Mouse (Mus musculus): ENCODE measurements around the gene Cbwd1. TPM values are rescaled to one million over a fixed set of nuclear protein-coding genes. Genes with fewer than 3 reads are reported as not detected.
"Not testable (repeated sequence)": the region's sequence is repeated elsewhere in the genome, so short reads cannot be mapped to it uniquely, and the experiment has no call there.

Cbwd1 gene
- polyA plus RNA-seq, 1 experiment from 2014 or later, result 38.9 TPM

DNA sequence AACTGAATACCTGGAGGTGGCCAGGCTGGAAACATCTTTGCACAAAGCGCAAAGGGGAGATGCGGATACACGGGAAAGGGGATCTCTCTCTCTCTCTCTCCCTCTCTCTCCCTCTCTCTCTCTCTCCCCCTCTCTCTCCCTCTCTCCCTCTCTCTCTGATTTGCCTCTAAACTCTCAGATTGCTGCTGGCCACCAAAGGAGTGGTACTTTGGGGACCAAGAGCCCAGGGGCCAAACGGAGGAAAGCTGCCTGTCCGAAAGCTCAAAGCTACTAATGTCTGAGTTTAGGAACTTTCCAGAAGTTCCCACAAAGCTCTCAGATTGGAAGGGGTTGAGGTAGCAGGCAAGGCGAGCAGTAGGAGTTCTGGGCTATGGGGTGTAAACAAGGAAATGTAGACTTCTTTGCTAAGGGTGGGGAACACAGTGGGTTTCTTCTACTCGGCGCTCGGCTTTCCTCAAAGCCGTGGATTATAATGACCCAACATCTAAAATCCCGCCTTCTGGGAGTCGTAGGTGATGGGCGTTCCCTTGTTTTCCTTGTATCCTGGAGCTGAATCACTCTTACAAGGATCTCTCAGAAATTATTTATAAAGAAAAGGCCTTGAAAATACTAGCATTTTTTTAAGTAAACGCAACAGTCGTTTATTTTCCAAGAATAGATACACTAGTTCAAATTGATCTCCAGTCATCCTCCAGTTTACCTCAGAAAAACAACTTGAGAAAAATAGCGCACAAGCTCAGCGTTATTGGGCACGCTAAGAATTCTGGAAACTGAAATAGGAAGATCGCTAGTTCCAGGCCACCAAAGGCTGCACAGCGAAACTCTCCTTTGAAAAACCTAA lies 63.3 kb downstream of the Cbwd1 start:
- CTCF ChIA-PET, result no interaction called here
- no peak for TF ChIP-seq CTCF (IDR thresholded peaks at IDR 0.05)
- no peak for DNase-seq (ENCODE audit: low read depth, low spot score)
- in situ Hi-C loops (cut with MboI; ENCODE audit: low pct_unique_long_range_greater_than_20kb), result no loop called here
- no peak for ATAC-seq
- peaks cover 89% of the 10 kb centered on the region for H3K27me3 ChIP-seq
- POLR2A ChIA-PET, result interaction anchor here (0.7 kb wide), 1 partner anchor 339 kb away, joined by 3 read pairs; no protein-coding TSS in a partner anchor

DNA sequence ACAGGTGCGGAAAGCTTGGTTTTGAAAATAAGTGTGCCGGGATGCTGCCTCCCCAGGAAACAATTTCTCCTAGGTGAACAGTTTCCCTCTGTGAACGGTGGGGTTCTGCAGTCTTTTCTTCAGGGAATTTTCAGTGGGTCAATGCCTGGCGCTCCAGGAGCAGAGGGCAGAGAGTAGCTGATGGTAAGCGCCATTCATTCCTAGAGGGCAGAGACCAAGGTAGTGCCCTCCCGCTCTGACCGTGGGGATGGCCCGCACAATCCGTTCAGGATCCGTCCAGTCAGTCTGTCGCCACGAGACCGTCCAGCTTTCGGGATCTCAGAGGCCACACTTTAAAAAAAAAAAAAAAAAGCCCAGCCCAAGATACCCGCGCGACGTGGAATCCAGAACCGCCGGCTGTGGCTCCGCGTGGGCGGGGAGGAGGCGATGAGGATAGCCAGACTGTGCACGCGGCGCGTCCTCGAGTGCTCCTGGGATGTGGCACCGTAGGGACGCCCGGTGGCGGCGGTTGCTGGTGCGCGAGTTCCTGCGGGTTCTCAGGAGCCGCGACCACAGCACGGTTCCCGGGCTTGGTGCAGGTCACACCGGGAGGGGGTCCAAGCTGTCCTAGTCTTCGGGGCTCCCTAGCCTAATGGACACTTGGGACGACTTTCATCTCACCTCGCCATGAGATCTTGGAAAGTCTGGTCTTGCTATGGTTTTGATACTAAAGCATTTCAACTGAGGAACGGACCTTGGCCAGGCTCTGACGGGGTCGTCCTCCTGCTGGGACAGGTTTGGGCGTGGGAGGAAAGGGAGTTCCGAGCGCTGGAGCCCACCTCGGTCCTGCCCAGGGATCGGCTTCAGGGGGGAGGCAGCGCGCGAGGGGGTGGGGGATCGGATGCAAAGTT lies 64.2 kb downstream of the Cbwd1 start:
- no peak for DNase-seq (ENCODE audit: low read depth, low spot score)
- H3K27me3 ChIP-seq, result peaks cover 89% of the 10 kb centered on the region
- no peak for ATAC-seq
- no peak for TF ChIP-seq CTCF (IDR thresholded peaks at IDR 0.05)
- in situ Hi-C loops (cut with MboI; ENCODE audit: low pct_unique_long_range_greater_than_20kb), result no loop called here
- ChIA-PET CTCF (no interaction called here), POLR2A (no interaction called here)

DNA sequence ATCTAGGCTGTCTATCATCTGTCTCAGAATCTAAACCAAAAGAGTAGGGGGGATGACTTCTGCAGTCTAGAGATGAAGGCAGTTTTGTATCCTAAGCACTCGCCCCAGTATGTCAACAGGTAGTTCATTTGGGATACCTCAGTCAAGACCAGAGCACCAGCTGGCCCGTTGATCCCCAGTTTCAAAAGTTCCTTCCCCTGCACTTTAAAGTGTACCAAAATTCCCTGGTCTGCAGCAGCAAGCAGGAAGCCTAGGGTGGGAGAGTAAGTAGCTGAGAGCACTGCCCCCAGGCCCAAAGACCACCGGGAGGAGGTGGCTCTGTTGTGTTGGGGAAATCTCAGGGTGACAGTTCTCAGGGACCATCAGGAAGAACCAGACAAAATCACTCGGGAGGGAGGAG lies 64.9 kb downstream of the Cbwd1 start:
- no peak for TF ChIP-seq CTCF (IDR thresholded peaks at IDR 0.05)
- ChIA-PET POLR2A (no interaction called here), CTCF (no interaction called here)
- peaks cover 83% of the 10 kb centered on the region for H3K27me3 ChIP-seq
- in situ Hi-C loops (cut with MboI; ENCODE audit: low pct_unique_long_range_greater_than_20kb), result no loop called here
- no peak for DNase-seq (ENCODE audit: low read depth, low spot score)
- no peak for ATAC-seq

DNA sequence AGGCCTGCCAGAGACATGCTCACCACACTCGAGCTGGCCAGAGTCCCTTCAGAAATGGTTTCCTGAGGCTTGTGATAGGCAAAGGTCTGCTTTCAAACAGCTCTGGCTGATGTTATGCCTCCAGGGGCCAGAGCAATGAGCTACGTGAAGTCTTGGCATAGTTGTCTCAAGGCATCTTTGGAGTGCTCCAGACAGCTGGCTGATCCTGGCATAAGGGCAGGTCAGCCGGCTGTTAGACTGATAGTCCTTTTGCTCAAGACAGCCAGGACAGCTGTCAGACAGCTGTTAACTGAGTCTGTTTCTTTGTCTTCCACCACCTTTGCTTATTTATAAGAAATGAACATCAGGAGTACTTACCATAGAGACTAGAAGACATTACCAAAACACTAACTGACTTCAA lies 74.5 kb downstream of the Cbwd1 start:
- POLR2A ChIA-PET, result interaction anchor here (0.6 kb wide), 1 partner anchor 632 kb away, joined by 3 read pairs; no protein-coding TSS in a partner anchor
- H3K27me3 ChIP-seq, result peaks cover 33% of the 10 kb centered on the region
- no peak for TF ChIP-seq CTCF (IDR thresholded peaks at IDR 0.05)
- CTCF ChIA-PET, result interaction anchor here (1.5 to 2.9 kb wide), 5 partner anchors 16 to 585 kb away, joined by 3 to 20 read pairs (median 6); no protein-coding TSS in a partner anchor
- ATAC-seq (no peak), DNase-seq (ENCODE audit: low read depth, low spot score) (no peak)
- in situ Hi-C loops (cut with MboI; ENCODE audit: low pct_unique_long_range_greater_than_20kb), result no loop called here

DNA sequence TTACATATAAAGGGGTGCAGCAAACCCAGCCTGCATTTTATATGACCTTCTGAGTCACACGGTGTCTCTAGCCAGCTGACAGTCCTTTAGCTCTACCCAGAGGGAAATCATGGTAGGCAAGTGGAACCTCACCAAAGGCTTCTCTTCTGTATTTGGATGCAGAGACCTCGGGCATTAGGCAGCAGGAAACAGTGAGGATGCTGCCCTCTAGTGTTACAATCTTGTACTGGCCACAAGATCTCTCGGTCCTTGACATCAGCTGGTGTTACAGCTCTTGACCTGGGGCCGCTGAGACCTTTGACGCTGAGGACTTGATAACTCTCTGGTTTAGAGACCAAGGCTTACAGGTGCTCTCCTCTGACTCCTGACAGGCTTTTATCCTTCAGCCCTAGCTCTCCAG lies 75.9 kb downstream of the Cbwd1 start:
- peak; percentile 15 for DNase-seq (ENCODE audit: low read depth, low spot score)
- POLR2A ChIA-PET, result no interaction called here
- in situ Hi-C loops (cut with MboI; ENCODE audit: low pct_unique_long_range_greater_than_20kb), result no loop called here
- peaks cover 26% of the 10 kb centered on the region for H3K27me3 ChIP-seq
- TF ChIP-seq CTCF (IDR thresholded peaks at IDR 0.05), result peak; percentile 86
- CTCF ChIA-PET, result interaction anchor here (0.8 to 3.0 kb wide), 15 partner anchors 8 to 592 kb away, joined by 3 to 20 read pairs (median 4); no protein-coding TSS in a partner anchor
- peak; percentile 77 for ATAC-seq

DNA sequence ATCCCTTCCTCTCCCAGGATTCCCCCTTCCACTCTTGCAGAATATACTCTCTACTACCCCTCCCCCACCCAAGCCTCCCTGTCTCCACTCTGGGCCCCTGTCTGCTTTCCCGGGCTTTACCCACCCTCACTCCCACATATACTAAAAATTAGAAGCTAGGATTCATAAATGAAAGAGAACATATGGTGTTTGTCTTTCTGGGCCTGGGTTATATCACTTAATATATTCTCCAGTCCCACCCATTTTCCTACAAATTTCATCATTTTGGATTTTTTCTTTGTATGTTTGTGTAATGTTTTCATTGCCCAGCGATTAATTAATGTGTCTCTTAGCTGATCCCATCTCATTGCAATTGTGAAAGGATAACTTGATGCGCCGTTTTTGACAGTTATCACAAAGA lies 80.2 kb downstream of the Cbwd1 start:
- ATAC-seq (no peak), DNase-seq (ENCODE audit: low read depth, low spot score) (no peak)
- H3K27me3 ChIP-seq, result peaks cover 10% of the 10 kb centered on the region
- ChIA-PET POLR2A (interaction anchor here (0.6 kb wide), 1 partner anchor 831 kb away, joined by 3 read pairs; no protein-coding TSS in a partner anchor), CTCF (no interaction called here)
- no peak for TF ChIP-seq CTCF (IDR thresholded peaks at IDR 0.05)
- in situ Hi-C loops (cut with MboI; ENCODE audit: low pct_unique_long_range_greater_than_20kb), result no loop called here

DNA sequence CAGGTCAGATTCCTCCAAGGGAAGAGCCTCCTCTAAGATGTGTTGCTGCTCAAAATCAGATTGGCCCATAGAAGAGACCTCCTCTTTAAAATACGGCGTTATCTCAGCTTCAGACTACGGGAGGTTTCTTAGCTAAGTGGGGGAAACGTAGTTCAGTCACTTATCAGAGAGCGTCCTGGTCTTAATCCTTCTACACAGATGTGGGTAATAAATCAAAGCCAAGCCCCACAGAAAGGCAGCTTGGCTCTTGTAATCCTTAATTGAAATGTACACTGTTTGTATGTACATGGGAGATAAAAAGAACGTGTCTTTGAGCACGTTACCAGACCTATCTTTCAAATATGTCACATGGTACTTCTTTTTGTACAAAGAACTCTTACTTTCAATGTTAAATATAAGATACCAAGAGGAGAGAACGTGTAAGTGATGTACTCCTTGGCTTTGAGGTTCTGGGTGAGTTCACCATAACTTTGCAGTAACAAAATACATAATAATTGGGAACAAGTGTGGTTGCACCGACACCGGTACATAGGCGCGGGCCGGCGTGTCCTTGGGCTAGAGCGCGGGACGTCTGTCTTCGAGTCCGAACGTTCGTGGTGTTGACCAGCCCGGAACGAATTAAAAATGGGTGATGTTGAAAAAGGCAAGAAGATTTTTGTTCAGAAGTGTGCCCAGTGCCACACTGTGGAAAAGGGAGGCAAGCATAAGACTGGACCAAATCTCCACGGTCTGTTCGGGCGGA lies 86.1 kb downstream of the Cbwd1 start, which contains the start of gene Gm10053:
Gm10053 (plus strand) TSS at position 558 of the 742 bp plus-strand sequence.
- DNase-seq (ENCODE audit: low read depth, low spot score); CTCF ChIA-PET; in situ Hi-C loops (cut with MboI; ENCODE audit: low pct_unique_long_range_greater_than_20kb); ATAC-seq: not testable (repeated sequence)
- H3K27me3 ChIP-seq, result peaks cover 10% of the 10 kb centered on the region
- POLR2A ChIA-PET, result interaction anchor here (0.8 kb wide), 1 partner anchor 265 kb away, joined by 9 read pairs; no protein-coding TSS in a partner anchor

DNA sequence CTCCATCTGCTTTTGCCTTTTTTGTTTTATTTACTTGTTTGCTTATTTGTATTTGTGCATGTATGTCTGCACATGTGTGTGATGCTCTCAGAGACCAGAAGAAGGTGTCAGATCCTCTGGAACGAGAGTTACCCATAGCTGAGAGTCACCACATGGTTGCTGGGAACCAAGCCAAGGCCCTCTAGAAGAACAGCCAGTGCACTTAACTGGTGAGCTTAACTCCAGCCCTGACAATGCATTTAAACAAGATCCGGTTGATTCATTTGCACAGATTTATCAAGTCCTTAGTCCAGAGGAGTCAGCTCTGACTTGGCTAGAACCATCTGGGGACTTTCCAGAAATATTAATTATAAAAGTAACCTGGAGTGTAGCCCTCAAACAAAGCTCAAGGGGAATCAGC lies 87.5 kb downstream of the Cbwd1 start:
- no peak for TF ChIP-seq CTCF (IDR thresholded peaks at IDR 0.05)
- DNase-seq (ENCODE audit: low read depth, low spot score) (no peak), ATAC-seq (no peak)
- in situ Hi-C loops (cut with MboI; ENCODE audit: low pct_unique_long_range_greater_than_20kb), result loop anchor here (5.0 kb wide), 3 partner anchors 167 to 572 kb away; no protein-coding TSS in a partner anchor
- ChIA-PET POLR2A (no interaction called here), CTCF (interaction anchor here (4.5 to 6.2 kb wide), 2 partner anchors 11 to 170 kb away, joined by 19 to 71 read pairs; no protein-coding TSS in a partner anchor)
- H3K27me3 ChIP-seq, result peaks cover 10% of the 10 kb centered on the region

DNA sequence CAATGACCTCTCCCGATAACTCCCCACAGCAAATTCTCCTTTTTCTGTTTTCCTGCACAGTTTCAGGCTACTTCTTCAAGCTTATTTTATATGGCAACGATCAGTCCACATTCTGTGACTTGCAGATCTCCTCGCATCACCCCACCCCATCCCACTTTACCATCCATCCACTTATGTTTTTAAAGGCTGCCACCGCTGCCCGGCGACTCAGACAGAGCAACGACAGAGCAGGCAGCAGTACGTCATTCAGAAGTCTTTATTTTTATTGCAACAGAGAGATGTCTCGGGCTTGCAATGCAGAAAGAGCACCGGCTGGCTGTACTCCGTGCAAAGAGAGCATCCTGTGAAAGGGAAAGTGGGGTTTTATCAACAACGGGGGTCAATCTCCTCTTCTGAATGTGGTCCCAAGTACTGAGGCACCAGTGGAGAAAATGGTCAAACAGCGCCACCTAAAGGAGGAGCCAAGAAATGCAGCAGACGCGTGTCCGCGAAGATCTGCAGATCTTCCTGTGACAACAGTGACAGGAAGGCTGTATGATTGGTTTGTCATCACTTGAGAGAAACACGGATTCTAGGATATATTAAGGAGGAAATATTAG lies 90.3 kb downstream of the Cbwd1 start:
- ChIA-PET CTCF (interaction anchor here (0.7 to 6.2 kb wide), 10 partner anchors 9 to 236 kb away, joined by 3 to 71 read pairs (median 4); partner anchors contain the start of gene Pgm5), POLR2A (interaction anchor here (0.6 to 1.2 kb wide), 2 partner anchors 166 to 566 kb away, joined by 4 read pairs; no protein-coding TSS in a partner anchor)
- no peaks in the 10 kb centered on the region for H3K27me3 ChIP-seq
- DNase-seq (ENCODE audit: low read depth, low spot score), result peak; percentile 28
- in situ Hi-C loops (cut with MboI; ENCODE audit: low pct_unique_long_range_greater_than_20kb), result loop anchor here (5.0 kb wide), 3 partner anchors 164 to 569 kb away; no protein-coding TSS in a partner anchor
- ATAC-seq, result peak; percentile 39
- TF ChIP-seq CTCF (IDR thresholded peaks at IDR 0.05), result peak; percentile 95

Other genes with a start within 250 kb of the Cbwd1 start
- gene Pgm5, start 99.8 kb downstream of the Cbwd1 start, polyA plus RNA-seq (2021), result 4.0 TPM
- 315 TPM for gene Gm10053, start 85.9 kb downstream of the Cbwd1 start, polyA plus RNA-seq (2021)
- 0.08 TPM for gene Foxd4, start 60.4 kb downstream of the Cbwd1 start, polyA plus RNA-seq (2021)
- gene Dock8, start 37.9 kb upstream of the Cbwd1 start, polyA plus RNA-seq (2021), result 11.3 TPM

Data from Patski (cell line).